Mouse (Mus musculus) spleen, postnatal 36 days (tissue): ENCODE data around the gene Syn3.
"Not testable (repeated sequence)": the region's sequence is repeated elsewhere in the genome, so short reads cannot be mapped to it uniquely, and the experiment has no call there.

Source experiments
- DNase-seq, 2 experiments: peaks; one replicate each; pipeline ENCODE4 v3.0.0; 2022; ENCODE audit warnings: low spot score in 2 of 2, mixed read lengths in 1 of 2

Syn3 gene

GRCm38 (mm10) chr10:86047786-86048185 lies 450.9 kb downstream of the Syn3 start:
- no peak for DNase-seq

DNA sequence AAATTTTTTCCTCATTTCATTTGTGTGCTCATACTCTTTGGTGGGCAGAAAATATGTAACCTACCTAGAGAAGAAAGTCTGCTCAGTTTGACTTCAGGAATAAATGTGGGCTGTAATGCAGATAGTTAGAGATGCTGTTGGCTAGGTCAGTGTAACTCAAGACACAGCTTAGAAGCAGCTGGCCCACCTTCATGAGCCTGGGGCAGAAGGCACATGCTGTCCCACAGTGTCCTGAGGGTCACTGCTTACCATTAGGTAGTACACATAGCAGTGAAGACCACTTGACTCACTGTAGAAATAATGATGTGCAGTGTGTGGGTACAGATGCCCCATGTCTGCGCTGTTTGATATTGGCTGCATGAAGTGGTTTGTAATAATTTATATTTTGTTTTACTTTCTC lies 452.3 kb downstream of the Syn3 start:
- no peak for DNase-seq

- no peak for DNase-seq
Measured at GRCm38 (mm10) chr10:86044066-86044465, 454.6 kb downstream of the Syn3 start.

- no peak for DNase-seq
Measured at GRCm38 (mm10) chr10:86043651-86044050, 455.0 kb downstream of the Syn3 start.

- no peak for DNase-seq
Measured at GRCm38 (mm10) chr10:86034007-86034728, 464.5 kb downstream of the Syn3 start.

- no peak for DNase-seq
Measured at GRCm38 (mm10) chr10:86032517-86032916, 466.2 kb downstream of the Syn3 start.

DNA sequence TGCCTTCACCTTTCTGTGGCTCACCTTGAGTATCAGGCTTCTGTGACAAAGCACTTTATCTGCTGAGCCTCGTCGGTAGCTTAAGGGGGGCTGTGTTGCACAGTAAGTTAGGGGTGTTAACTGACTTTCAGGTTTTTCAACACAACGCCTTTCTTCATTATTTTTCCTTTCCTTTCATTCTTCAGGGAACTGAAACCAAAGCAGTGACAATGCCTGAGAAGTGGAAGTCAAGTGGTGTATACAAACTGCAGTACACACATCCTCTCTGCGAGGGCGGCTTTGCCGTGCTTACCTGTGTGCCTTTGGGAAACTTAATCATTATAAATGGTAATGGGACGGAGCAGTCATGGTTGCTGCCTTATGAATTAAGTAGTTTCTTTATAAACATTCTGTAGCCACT lies 468.0 kb downstream of the Syn3 start:
- no peak for DNase-seq

- not testable (repeated sequence) for DNase-seq
Measured at GRCm38 (mm10) chr10:86026807-86027206, 471.9 kb downstream of the Syn3 start.

DNA sequence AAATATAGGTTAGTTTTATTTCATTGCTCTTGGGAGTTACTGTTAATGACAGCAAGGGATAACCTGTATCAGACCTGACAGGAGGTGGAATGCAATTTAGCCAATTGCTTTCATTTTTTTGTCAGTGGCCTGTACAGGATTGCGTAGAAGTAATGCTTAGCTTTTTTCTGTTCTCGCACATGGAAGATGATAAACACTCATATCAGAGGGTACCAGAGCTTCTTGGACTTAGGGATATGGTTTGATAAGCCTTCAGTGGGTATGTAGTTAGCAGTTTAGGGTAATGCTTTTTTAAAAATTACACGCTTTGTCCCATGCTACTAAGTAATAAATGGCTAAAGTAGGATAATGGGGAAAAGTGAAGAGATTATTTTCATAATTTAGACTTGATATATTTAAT lies 472.3 kb downstream of the Syn3 start:
- DNase-seq: peak; percentile 28 to 65

- DNase-seq: no peak
Measured at GRCm38 (mm10) chr10:86025906-86026305, 472.8 kb downstream of the Syn3 start.

- DNase-seq: no peak
Measured at GRCm38 (mm10) chr10:86023149-86023548, 475.5 kb downstream of the Syn3 start.

- no peak for DNase-seq
Measured at GRCm38 (mm10) chr10:86022474-86022816, 476.3 kb downstream of the Syn3 start.

GRCm38 (mm10) chr10:86021749-86022473 lies 476.8 kb downstream of the Syn3 start, which contains the start of gene Fbxo7:
Gene Fbxo7 (plus strand): TSS chr10:86021972.
- peak; percentile 80 to 84 for DNase-seq

DNA sequence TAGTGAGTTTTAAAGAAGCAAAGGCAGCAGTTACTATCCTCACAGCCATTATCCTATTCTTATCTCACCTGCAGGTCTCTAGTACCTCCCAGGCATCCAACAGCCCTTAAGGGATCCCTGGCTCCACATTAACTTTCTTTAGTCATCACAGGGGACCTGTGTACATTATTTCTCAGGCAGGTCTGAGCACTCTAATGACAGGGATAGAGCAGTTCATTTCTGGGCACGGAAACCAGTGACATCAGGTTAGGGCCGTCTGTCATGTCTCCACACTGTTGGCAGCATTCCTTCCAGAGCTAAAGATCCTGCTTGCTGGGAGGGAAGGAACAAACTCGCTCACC lies 477.3 kb downstream of the Syn3 start:
- no peak for DNase-seq

DNA sequence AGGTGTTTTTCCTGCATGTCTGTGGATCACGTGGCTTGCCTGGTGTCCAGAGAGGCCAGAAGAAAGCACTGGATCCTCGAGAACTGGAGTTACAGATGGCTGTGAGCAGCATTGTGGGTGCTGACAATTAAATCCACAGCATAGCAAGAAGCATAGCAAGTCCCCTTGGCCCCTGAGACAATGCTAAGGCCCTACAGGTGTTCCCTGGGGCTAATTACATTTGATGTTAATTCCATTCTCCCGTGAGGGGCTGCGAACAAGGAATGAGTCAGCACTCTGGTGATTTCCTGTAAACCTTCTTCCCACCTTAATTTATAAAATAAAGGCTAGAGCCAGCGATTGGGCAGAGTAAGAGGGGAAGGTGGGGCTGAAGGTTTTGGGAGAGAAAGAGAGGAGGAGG lies 479.9 kb downstream of the Syn3 start:
- no peak for DNase-seq

DNA sequence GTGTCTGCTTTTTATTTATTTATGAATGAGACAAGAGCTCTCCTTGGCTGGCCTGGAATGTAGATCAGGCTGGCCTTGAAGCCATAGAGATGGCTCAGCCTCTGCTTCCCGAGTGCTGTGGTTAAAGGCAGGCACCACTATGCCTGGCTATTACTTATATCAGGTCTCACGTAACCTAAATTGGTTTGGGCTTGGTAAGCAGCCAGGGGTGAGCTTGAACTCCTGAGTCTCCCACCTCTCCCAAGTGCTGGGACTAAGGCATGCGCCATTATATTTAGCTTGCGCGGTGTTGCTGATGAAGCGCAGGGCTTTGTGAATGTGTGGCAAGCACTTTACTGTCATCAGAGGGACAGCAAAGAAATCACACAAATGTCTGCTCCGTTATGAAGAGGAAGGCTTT lies 480.9 kb downstream of the Syn3 start:
- DNase-seq: no peak

DNA sequence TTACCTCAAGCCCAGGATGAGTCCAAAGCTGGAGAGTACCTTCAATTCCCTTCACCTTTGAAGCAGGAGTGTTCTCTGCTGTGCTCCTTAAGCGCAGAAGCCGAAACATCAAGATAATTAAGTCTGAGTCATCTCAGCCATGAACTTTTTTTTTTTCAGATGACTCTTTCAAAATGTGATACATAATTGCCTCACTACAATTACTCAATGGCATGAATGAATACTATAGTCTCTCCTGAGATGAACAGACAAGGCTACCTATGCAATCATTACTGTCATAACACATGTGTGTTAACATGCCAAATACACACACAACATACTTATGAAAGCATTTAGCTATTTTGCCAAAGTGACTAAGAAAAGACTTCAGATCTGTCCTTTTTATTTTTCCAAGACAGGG lies 486.9 kb downstream of the Syn3 start, which contains the start of gene Bpifc:
Gene Bpifc, minus strand, starts transcription at position 115 of the 400 bp plus-strand sequence.
- no peak for DNase-seq

GRCm38 (mm10) chr10:86011172-86011571 lies 487.5 kb downstream of the Syn3 start:
- no peak for DNase-seq

- no peak for DNase-seq
Measured at GRCm38 (mm10) chr10:86010636-86011035, 488.1 kb downstream of the Syn3 start.

DNA sequence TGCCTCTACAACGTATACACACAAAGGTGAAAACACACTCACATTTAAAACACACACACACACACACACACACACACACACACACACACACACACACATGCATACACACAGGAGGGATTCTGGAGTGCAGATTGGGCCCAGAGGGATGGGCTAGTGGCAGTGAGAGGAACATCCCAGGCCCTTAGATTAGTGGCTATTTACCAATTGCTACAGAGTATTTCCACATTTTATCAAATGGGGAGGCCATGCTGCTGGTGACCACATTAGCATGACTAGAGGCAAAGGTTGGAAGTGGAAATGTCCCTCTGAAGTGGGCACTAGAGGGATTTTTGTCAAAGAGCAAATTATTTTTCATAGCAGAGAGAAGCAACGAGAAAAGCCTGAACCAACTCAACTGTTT lies 489.0 kb downstream of the Syn3 start:
- no peak for DNase-seq

DNA sequence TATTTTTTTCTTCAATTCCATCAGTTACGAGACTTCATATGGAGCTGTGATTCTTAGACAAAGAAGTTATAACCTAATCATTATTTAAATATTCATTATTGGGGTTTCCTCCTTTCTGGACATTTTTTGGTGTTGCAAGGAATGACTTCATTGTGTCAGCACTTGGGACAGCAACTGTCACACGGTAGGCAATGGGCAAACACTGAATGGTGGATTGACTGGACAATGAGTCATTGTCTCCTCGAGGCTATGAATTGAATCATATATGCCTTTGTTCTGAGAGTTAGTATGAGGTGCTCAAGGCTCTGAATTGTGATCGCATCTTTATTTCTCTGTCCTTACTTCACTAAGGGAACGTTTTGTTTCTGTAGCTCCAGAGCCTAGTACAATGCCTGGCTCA lies 492.2 kb downstream of the Syn3 start:
- no peak for DNase-seq
